Mouse (Mus musculus): ENCODE data around the gene Vps11.
"Not testable (repeated sequence)": the region's sequence is repeated elsewhere in the genome, so short reads cannot be mapped to it uniquely, and the experiment has no call there.

Vps11 gene

GRCm38 (mm10) chr9:44314910-44315309, 46.6 kb downstream of the Vps11 start:
- no peak for DNase-seq (ENCODE audit: low read depth, low spot score)

GRCm38 (mm10) chr9:44314257-44314547, 47.3 kb downstream of the Vps11 start:
- DNase-seq (ENCODE audit: low read depth, low spot score) = no peak

- no peak for DNase-seq (ENCODE audit: low read depth, low spot score)
Observed at GRCm38 (mm10) chr9:44313476-44314256, 47.8 kb downstream of the Vps11 start.

DNA sequence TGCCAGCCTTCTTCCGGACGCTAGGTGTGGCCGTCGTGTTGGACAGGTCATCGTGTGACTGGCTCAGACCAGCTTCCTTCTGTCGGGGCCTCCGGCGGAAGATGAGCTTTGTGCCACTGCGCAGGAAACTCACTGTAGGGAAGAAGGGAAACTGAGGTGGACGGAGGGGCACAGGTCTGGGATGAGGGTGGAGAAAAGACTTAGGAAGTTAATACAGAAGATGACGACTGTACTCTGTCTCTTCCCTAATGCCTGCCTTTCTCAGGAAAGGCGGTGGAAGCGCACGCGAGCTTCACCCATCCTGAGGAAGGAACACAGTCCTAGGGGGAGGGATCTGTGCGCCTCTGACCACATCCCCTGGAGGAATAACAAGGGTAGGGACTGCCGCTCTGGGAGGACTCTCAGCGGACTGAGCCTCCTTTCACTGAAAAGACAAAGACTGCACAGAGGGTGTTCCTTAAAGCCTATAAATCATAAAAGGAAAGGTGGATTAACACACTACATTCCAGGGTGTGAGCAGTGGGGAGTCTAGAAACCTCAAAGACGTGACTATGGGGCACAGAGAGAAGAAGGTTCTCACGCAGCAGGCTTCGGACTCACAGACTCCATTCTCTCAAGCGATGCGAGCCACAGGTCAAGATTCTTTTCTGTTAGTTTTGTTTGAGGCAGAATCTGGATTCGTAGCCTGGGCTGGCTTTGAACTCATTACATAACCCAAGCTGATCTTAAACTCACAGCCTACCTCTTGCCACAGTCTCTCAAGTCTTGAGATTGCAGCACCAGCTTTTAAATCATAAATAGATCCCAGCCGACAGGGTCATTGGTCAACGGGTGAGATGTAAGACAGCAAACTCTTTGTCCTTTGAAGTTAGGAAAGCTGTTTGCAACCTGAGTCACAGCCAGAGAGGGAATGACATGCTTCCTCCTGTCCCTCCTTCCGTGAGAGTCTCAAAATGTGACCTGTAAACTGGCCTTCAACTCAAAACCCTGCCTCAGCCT, 50.0 kb downstream of the Vps11 start:
- no peak for DNase-seq (ENCODE audit: low read depth, low spot score)

GRCm38 (mm10) chr9:44310750-44311135, 50.7 kb downstream of the Vps11 start:
- DNase-seq (ENCODE audit: low read depth, low spot score) = no peak

GRCm38 (mm10) chr9:44309756-44310155, 51.7 kb downstream of the Vps11 start:
- no peak for DNase-seq (ENCODE audit: low read depth, low spot score)

DNA sequence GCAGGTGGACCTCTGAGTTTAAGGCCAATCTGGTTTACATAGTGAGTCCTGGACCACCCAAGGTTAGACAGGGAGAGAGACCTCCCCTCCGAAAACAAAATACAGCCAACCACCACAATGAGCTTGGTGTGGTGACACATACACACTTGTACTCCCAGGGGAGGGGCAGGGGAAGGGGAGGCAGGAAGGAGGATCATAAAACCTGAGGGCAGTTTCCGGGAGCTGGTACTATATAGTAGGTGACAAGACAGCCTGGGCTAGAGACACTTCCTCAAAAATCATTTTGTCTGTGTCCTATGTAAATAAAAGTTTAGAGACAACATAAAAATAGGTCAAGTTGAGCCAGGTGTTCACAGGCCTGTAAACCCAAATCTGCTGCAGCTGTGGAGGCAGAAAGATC, 54.2 kb downstream of the Vps11 start:
- DNase-seq (ENCODE audit: low read depth, low spot score) = no peak

DNA sequence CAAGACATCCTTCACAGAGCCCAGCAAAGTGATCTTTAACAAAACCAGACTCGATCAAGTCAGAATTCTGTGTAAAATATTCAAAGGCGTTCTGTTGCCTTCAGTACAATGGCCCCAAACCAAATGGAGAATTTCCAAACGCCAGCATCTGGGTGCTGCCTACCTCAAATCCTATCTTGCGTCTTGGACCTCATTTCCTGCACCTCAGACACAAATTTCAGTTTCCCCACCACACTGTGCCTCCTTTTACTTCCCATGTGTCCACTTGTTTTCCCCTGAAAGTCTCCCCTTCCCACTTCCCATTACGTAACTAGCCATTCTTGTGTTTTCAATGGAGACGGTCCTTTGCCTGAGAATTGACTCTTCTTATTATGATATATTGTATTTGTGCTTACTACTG, 54.9 kb downstream of the Vps11 start:
- no peak for DNase-seq (ENCODE audit: low read depth, low spot score)

- peak; percentile 99 for DNase-seq (ENCODE audit: low read depth, low spot score)
Observed at GRCm38 (mm10) chr9:44305466-44306079, 55.9 kb downstream of the Vps11 start, which contains the start of gene Hinfp. Gene Hinfp (minus strand): TSS chr9:44305671.

GRCm38 (mm10) chr9:44300001-44300400, 61.5 kb downstream of the Vps11 start:
- DNase-seq (ENCODE audit: low read depth, low spot score) = not testable (repeated sequence)
